Mouse (Mus musculus): ENCODE measurements around the gene Tgfb3. TPM values are rescaled to one million over a fixed set of nuclear protein-coding genes. Genes with fewer than 3 reads are reported as not detected.

Tgfb3 gene
- polyA plus RNA-seq, 2 experiments, result 1.2 to 1.3 TPM

DNA sequence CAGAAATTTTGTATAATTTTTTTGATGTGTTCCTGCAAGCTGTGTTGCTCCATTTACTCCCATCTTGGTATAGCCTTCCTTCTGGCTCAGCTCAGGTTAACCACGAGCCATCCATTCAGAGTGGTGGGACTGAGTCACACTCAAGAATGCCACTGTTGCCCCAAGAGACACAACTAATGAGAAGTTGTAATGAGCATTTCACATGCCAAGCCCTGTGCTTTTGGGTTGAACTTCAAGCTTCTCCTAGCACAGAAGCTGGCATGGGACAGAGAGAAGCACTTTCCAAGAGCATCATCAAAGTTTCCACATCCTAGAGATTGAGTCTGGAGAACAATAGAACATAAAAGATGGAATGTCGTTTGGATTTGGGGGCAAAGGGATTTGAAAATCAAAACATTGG, 63.7 kb downstream of the Tgfb3 start:
- Histone ChIP-seq H3K9ac (replicated peaks) (no peak overlapping the region), H3K9me3 (ENCODE audit: control insufficient read depth, low read length) (no peaks in the 10 kb centered on the region), H3K27me3 (ENCODE audit: control insufficient read depth, insufficient read depth, low read length) (no peaks in the 10 kb centered on the region), H3K4me2 (ENCODE audit: low read depth) (no peak overlapping the region), H3K36me3 (replicated peaks; ENCODE audit: control insufficient read depth, insufficient read depth, low read depth) (no peaks in the 10 kb centered on the region), H3K4me1 (replicated peaks; ENCODE audit: control insufficient read depth in 2 of 2, insufficient read depth in 2 of 2, low read length in 1 of 2) (no peaks in the 10 kb centered on the region), H3K27ac (no peak overlapping the region), H3K4me3 (ENCODE audit: insufficient read depth in 1 of 2, low read depth in 2 of 2, low read length in 2 of 2) (no peak overlapping the region)
- 59% methylated on average over 2 of the region's 2 CpGs for WGBS (ENCODE audit: insufficient replicate concordance)
- DNase-seq (ENCODE audit: low read depth in 3 of 3, low spot score in 3 of 3), result no peak
- ATAC-seq (ENCODE audit: insufficient read depth), result no peak
- TF ChIP-seq CTCF (IDR thresholded peaks at IDR 0.05; ENCODE audit: low read depth) (no peak), EP300 (IDR thresholded peaks at IDR 0.05; ENCODE audit: low read depth) (no peak)

DNA sequence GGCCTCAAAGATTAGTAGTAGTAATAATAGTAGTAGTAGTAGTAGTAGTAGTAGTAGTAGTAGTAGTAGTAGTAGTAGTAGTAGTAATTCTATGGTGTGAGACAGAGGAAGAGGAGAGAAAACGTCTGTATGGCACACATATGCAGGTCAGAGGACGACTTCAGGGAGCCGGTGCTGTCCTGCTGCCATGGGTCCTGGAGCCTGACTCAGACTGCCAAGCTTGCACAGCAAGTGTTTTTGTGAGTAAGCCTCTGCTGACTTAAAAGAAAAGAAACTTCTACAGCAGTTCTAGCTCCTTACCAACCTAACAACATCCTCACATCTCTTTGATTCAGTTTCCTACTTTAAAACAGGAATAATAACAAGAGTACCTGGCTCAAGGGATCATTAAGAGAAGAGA, 64.2 kb downstream of the Tgfb3 start:
- TF ChIP-seq CTCF (IDR thresholded peaks at IDR 0.05; ENCODE audit: low read depth) (no peak), EP300 (IDR thresholded peaks at IDR 0.05; ENCODE audit: low read depth) (no peak)
- H3K4me3 ChIP-seq (ENCODE audit: insufficient read depth in 1 of 2, low read depth in 2 of 2, low read length in 2 of 2), result no peak overlapping the region
- WGBS (ENCODE audit: insufficient replicate concordance), result 65% methylated on average over 3 of the region's 3 CpGs

DNA sequence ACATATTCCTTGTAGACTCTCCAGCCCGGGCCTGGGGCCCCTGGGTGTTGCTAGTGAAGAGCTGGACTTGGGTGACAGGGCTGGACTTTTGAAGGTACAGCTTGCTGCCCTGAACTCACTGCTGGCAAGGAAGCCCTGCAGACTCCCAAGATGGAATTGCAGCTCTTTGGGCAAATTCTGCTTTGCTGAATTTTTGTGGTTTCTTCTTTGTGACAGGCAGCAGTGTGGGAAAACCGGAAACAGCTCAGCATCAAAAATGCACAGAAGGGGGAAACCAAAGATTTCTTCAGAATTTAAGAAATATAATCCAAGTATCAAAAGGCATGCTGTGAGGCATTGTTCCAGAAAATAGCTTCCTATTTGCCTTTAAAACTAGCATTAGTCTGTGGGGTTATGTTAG, 64.7 kb downstream of the Tgfb3 start:
- Histone ChIP-seq H3K4me3 (ENCODE audit: insufficient read depth in 1 of 2, low read depth in 2 of 2, low read length in 2 of 2) (no peak overlapping the region), H3K9me3 (ENCODE audit: control insufficient read depth, low read length) (no peaks in the 10 kb centered on the region), H3K4me2 (ENCODE audit: low read depth) (no peak overlapping the region), H3K36me3 (replicated peaks; ENCODE audit: control insufficient read depth, insufficient read depth, low read depth) (no peaks in the 10 kb centered on the region), H3K4me1 (replicated peaks; ENCODE audit: control insufficient read depth in 2 of 2, insufficient read depth in 2 of 2, low read length in 1 of 2) (no peaks in the 10 kb centered on the region), H3K27ac (no peak overlapping the region), H3K9ac (replicated peaks) (no peak overlapping the region), H3K27me3 (ENCODE audit: control insufficient read depth, insufficient read depth, low read length) (no peaks in the 10 kb centered on the region)
- TF ChIP-seq EP300 (IDR thresholded peaks at IDR 0.05; ENCODE audit: low read depth), result no peak
- no peak for TF ChIP-seq CTCF (IDR thresholded peaks at IDR 0.05; ENCODE audit: low read depth)
- DNase-seq (ENCODE audit: low read depth in 3 of 3, low spot score in 3 of 3) (no peak), ATAC-seq (ENCODE audit: insufficient read depth) (no peak)
- WGBS (ENCODE audit: insufficient replicate concordance), result 82% methylated on average over 2 of the region's 2 CpGs

More for the DNA sequence above, 64.2 kb downstream of the Tgfb3 start:
- no peaks in the 10 kb centered on the region for H3K4me1 ChIP-seq (replicated peaks; ENCODE audit: control insufficient read depth in 2 of 2, insufficient read depth in 2 of 2, low read length in 1 of 2)
- H3K27me3 ChIP-seq (ENCODE audit: control insufficient read depth, insufficient read depth, low read length), result no peaks in the 10 kb centered on the region
- no peak overlapping the region for H3K4me2 ChIP-seq (ENCODE audit: low read depth)
- no peaks in the 10 kb centered on the region for H3K36me3 ChIP-seq (replicated peaks; ENCODE audit: control insufficient read depth, insufficient read depth, low read depth)
- no peak overlapping the region for H3K27ac ChIP-seq
- no peaks in the 10 kb centered on the region for H3K9me3 ChIP-seq (ENCODE audit: control insufficient read depth, low read length)
- no peak for ATAC-seq (ENCODE audit: insufficient read depth)
- H3K9ac ChIP-seq (replicated peaks), result no peak overlapping the region
- no peak for DNase-seq (ENCODE audit: low read depth in 3 of 3, low spot score in 3 of 3)

DNA sequence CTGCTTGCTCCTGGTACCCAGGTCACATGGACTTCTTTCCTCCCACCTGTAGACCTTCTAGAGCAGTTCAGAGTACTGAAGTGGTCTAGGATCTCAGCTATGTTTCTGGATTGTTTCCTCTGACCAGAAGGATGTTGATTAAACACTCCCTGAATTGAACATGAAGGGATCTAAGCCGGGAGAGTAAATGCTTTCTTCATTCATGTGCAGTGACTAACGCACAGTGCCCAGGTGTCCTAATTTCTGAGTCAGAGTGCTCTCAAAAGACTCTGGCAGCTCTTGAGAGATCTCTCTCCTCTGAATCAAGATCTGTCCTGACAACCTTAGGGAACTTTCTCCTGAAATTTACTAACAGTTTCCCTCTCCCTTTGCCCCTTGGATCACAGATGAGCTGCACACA, 66.6 kb downstream of the Tgfb3 start:
- H3K9me3 ChIP-seq (ENCODE audit: control insufficient read depth, low read length), result no peaks in the 10 kb centered on the region
- TF ChIP-seq EP300 (IDR thresholded peaks at IDR 0.05; ENCODE audit: low read depth), result no peak
- TF ChIP-seq CTCF (IDR thresholded peaks at IDR 0.05; ENCODE audit: low read depth), result no peak
- DNase-seq (ENCODE audit: low read depth in 3 of 3, low spot score in 3 of 3), result no peak
- H3K4me2 ChIP-seq (ENCODE audit: low read depth), result no peak overlapping the region
- H3K4me1 ChIP-seq (replicated peaks; ENCODE audit: control insufficient read depth in 2 of 2, insufficient read depth in 2 of 2, low read length in 1 of 2), result 0 out of 4 replicates have a peak, but pooled peaks cover 0 to 2% of the 10 kb centered on the region in 2 experiments
- H3K36me3 ChIP-seq (replicated peaks; ENCODE audit: control insufficient read depth, insufficient read depth, low read depth), result no peaks in the 10 kb centered on the region
- no peak overlapping the region for H3K9ac ChIP-seq (replicated peaks)
- H3K27me3 ChIP-seq (ENCODE audit: control insufficient read depth, insufficient read depth, low read length), result no peaks in the 10 kb centered on the region
- 85% methylated on average over 2 of the region's 2 CpGs for WGBS (ENCODE audit: insufficient replicate concordance)
- H3K27ac ChIP-seq, result no peak overlapping the region
- H3K4me3 ChIP-seq (ENCODE audit: insufficient read depth in 1 of 2, low read depth in 2 of 2, low read length in 2 of 2), result no peak overlapping the region
- ATAC-seq (ENCODE audit: insufficient read depth), result no peak

DNA sequence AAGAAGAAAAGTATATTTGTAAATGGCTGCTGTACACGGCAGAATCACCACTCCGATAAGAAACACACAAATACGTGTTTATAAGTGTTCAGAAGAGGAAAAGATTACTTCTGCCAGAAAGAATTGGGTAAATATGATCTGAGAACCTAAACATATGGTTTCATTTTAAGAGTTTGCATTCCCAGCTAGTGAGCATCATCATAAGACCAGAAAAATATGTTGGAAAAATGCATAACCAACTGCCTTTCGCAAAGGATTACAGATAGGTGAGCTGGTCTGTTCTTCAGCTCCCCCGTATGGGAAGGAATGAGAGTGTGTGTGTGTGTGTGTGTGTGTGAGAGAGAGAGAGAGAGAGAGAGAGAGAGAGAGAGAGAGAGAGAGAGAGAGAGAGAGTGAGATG, 68.2 kb downstream of the Tgfb3 start:
- 76% methylated on average over 5 of the region's 5 CpGs for WGBS (ENCODE audit: insufficient replicate concordance)
- no peak for ATAC-seq (ENCODE audit: insufficient read depth)
- no peak for DNase-seq (ENCODE audit: low read depth in 3 of 3, low spot score in 3 of 3)

More for the DNA sequence above, 68.2 kb downstream of the Tgfb3 start:
- H3K4me1 ChIP-seq (replicated peaks; ENCODE audit: control insufficient read depth in 2 of 2, insufficient read depth in 2 of 2, low read length in 1 of 2), result 0 out of 4 replicates have a peak, but pooled peaks cover 0 to 2% of the 10 kb centered on the region in 2 experiments
- H3K27ac ChIP-seq, result no peak overlapping the region
- H3K4me3 ChIP-seq (ENCODE audit: insufficient read depth in 1 of 2, low read depth in 2 of 2, low read length in 2 of 2), result no peak overlapping the region
- TF ChIP-seq EP300 (IDR thresholded peaks at IDR 0.05; ENCODE audit: low read depth) (no peak), CTCF (IDR thresholded peaks at IDR 0.05; ENCODE audit: low read depth) (no peak)
- no peaks in the 10 kb centered on the region for H3K9me3 ChIP-seq (ENCODE audit: control insufficient read depth, low read length)
- H3K36me3 ChIP-seq (replicated peaks; ENCODE audit: control insufficient read depth, insufficient read depth, low read depth), result no peaks in the 10 kb centered on the region
- H3K9ac ChIP-seq (replicated peaks), result no peak overlapping the region
- H3K27me3 ChIP-seq (ENCODE audit: control insufficient read depth, insufficient read depth, low read length), result no peaks in the 10 kb centered on the region
- no peak overlapping the region for H3K4me2 ChIP-seq (ENCODE audit: low read depth)
